In the genomic region with DNA sequence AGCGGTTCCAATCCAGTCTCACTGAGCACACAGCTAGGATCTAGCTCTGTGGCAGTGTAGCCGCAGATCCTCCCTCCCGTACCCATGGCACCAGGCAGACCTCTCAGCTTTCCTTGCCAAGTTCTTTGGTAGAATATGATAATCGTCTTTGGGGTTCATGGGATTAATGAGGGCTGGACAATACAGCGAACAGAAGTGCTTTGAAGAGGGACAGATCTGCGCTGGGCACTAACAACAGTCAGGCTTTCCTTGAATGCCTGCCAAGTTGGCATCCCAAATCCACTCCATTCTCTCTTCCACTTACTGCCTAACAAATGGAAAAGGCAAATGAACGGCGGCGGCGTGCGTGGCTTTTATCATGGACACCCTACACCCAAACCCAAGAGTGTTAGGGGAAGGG, we compare ENCODE assay signal across 10 mouse cellular contexts. TPM values are rescaled to one million over a fixed set of nuclear protein-coding genes. Genes with fewer than 3 reads are reported as not detected.
DNase-seq lines count a peak whose midpoint lies in the region; ATAC-seq and TF ChIP-seq lines count a peak whose summit lies in the region.
"Had no signal": no experiment of that assay in that cellular context is flagged by ENCODE, and none has a peak within 500 bp of the region (broad histone marks: within the 10 kb centered on the region; RNA-seq: fewer than 3 reads in every experiment).

No protein-coding gene starts in this region.

- 82% methylated on average over 11 of the region's 11 CpGs for WGBS in kidney, embryonic 15.5 days
- 94% methylated on average over 11 of the region's 11 CpGs for WGBS in thymus, adult 2 months

- no peak overlapping the region for H3K27ac ChIP-seq in kidney, embryonic 15.5 days
- no peak overlapping the region for H3K27ac ChIP-seq in thymus, adult 2 months (ENCODE audit: control insufficient read depth, insufficient read depth, low read length)
- H3K27ac ChIP-seq: embryonic facial prominence, embryonic 12.5 days; limb, embryonic 12.5 days had no signal

- H3K9me3 ChIP-seq in kidney, embryonic 15.5 days (replicated peaks): no peaks in the 10 kb centered on the region
- H3K9me3 ChIP-seq: embryonic facial prominence, embryonic 12.5 days; limb, embryonic 12.5 days had no signal

- H3K36me3 ChIP-seq in kidney, embryonic 15.5 days: no peaks in the 10 kb centered on the region
- H3K36me3 ChIP-seq in thymus, adult 2 months (ENCODE audit: control insufficient read depth, insufficient read depth, low read length): no peaks in the 10 kb centered on the region
- H3K36me3 ChIP-seq: embryonic facial prominence, embryonic 12.5 days; limb, embryonic 12.5 days had no signal

- no peak overlapping the region for H3K9ac ChIP-seq in kidney, embryonic 15.5 days
- H3K9ac ChIP-seq: embryonic facial prominence, embryonic 12.5 days; limb, embryonic 12.5 days had no signal

- TF ChIP-seq POLR2A in thymus, adult 2 months (IDR thresholded peaks at IDR 0.05; ENCODE audit: control insufficient read depth, extremely low read depth, insufficient read depth, low read length, poor library complexity): no peak

- DNase-seq in kidney, postnatal 4 days: no peak
- peak; percentile 49 for DNase-seq in cerebellum, adult 8-10 months
- peak; percentile 38 to 66 for DNase-seq in layer of hippocampus, adult 18-20 months (ENCODE audit: low spot score in 2 of 2)
- DNase-seq in retina, postnatal 1 day: peak; percentile 72
- DNase-seq in spleen, postnatal 4 days (ENCODE audit: low spot score in 2 of 2): no peak
- DNase-seq in thymus, adult 2 months: no peak
- no peak for DNase-seq in lung, adult 18-20 months

- H3K4me1 ChIP-seq in kidney, embryonic 15.5 days: peaks cover 15% of the 10 kb centered on the region
- peaks cover 11% of the 10 kb centered on the region for H3K4me1 ChIP-seq in thymus, adult 2 months (replicated peaks; ENCODE audit: control insufficient read depth, insufficient read depth, low read length)

- H3K4me3 ChIP-seq in kidney, embryonic 15.5 days (replicated peaks): no peak overlapping the region
- H3K4me3 ChIP-seq in thymus, adult 2 months (ENCODE audit: control insufficient read depth, insufficient read depth, low read length): no peak overlapping the region
- H3K4me3 ChIP-seq: embryonic facial prominence, embryonic 12.5 days; limb, embryonic 12.5 days had no signal

- H3K27me3 ChIP-seq in kidney, embryonic 15.5 days: no peaks in the 10 kb centered on the region
- no peaks in the 10 kb centered on the region for H3K27me3 ChIP-seq in thymus, adult 2 months (ENCODE audit: control insufficient read depth, insufficient read depth, low read length)
- H3K27me3 ChIP-seq: embryonic facial prominence, embryonic 12.5 days; limb, embryonic 12.5 days had no signal

- no peak for ATAC-seq in kidney, embryonic 15.5 days (replicated peaks; ENCODE audit: low FRiP score)

- no peak for TF ChIP-seq CTCF in thymus, adult 2 months (IDR thresholded peaks at IDR 0.05; ENCODE audit: borderline replicate concordance, control insufficient read depth, extremely low read depth, insufficient read depth, low read length, poor library complexity)

- H3K4me2 ChIP-seq in kidney, embryonic 15.5 days: peak overlapping the region; percentile 34; the same call in 1 of the 2 replicates
- H3K4me2 ChIP-seq: embryonic facial prominence, embryonic 12.5 days had no signal

RNA-seq across cellular contexts. Expression of a gene that starts 21.0 kb away (rescaled TPM):
- 0.82 and 0.84 TPM in 2 replicates for polyA plus RNA-seq in kidney, embryonic 15.5 days (2015; fragmentation: Nextera tagmentation; extraction: Ambion mirVana)
- total RNA-seq in layer of hippocampus, adult 18-20 months (2021): under 1 TPM; 0.81 to 0.94 TPM
- polyA plus RNA-seq in thymus, adult 2 months (2012; rRNA removed): 2.5 and 3.4 TPM in 2 replicates

RNA-seq across cellular contexts. Expression of a gene that starts 29.6 kb away (rescaled TPM):
- polyA plus RNA-seq in kidney, embryonic 15.5 days (2015; fragmentation: Nextera tagmentation; extraction: Ambion mirVana): 10.6 and 11.9 TPM in 2 replicates
- total RNA-seq in layer of hippocampus, adult 18-20 months (2021): 1 to 10 TPM; 4.8 to 5.1 TPM
- 1.6 and 2.0 TPM in 2 replicates for polyA plus RNA-seq in thymus, adult 2 months (2012; rRNA removed)

Comparison
In these comparisons a context has a peak if more than half of its experiments do, and no peak if none do; other contexts are left out.
1. DNase-seq: peak in cerebellum, adult 8-10 months (single experiment), layer of hippocampus, adult 18-20 months (2 of 2) and retina, postnatal 1 day (single experiment); none in kidney, postnatal 4 days (0 of 2), spleen, postnatal 4 days (0 of 2), thymus, adult 2 months (single experiment) and lung, adult 18-20 months (0 of 2).